Mouse (Mus musculus): ENCODE measurements around the gene S100a8. TPM values are rescaled to one million over a fixed set of nuclear protein-coding genes. Genes with fewer than 3 reads are reported as not detected.

Gene S100a8
- polyA plus RNA-seq, 1 experiment from 2014 or later: 1.7 TPM

DNA sequence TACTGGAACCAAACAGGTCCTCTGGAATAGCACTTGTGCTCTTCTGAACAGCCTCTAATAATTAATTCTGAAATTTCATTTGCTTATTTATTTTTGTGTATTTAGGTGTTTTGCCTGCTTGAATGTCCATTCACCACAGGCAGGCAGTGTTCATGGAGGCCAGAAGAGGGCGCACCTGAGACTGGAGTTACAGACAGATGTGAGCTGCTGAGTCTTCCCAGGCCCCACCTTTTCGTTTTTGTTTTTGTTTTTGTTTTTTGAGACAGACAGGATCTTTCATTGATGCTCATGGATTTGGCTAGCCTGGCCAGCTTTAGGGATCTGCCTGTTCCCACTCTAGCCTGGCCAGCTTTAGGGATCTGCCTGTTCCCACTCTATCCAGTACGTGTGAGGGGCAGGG lies 24.6 kb upstream of the S100a8 start:
- WGBS: 52% methylated on average over 3 of the region's 3 CpGs
- Histone ChIP-seq H3K4me3 (no peak overlapping the region), H3K4me2 (no peak overlapping the region), H3K36me3 (replicated peaks) (no peaks in the 10 kb centered on the region), H3K27ac (no peak overlapping the region), H3K27me3 (replicated peaks) (no peaks in the 10 kb centered on the region), H3K4me1 (no peaks in the 10 kb centered on the region), H3K9ac (no peak overlapping the region), H3K9me3 (no peaks in the 10 kb centered on the region)
- ATAC-seq (replicated peaks): no peak

- H3K9ac ChIP-seq: no peak overlapping the region
- H3K27me3 ChIP-seq (replicated peaks): no peaks in the 10 kb centered on the region
- no peaks in the 10 kb centered on the region for H3K9me3 ChIP-seq
- no peak overlapping the region for H3K27ac ChIP-seq
- no peak overlapping the region for H3K4me3 ChIP-seq
- 81% methylated on average over 1 of the region's 1 CpGs for WGBS
- no peak overlapping the region for H3K4me2 ChIP-seq
- no peaks in the 10 kb centered on the region for H3K4me1 ChIP-seq
- ATAC-seq (replicated peaks): no peak
- H3K36me3 ChIP-seq (replicated peaks): no peaks in the 10 kb centered on the region
These were observed 21.5 kb upstream of the S100a8 start for GRCm38 (mm10) chr3:90647291-90647690.

- no peak for ATAC-seq (replicated peaks)
- H3K4me2 ChIP-seq: no peak overlapping the region
- H3K9me3 ChIP-seq: no peaks in the 10 kb centered on the region
- no peak overlapping the region for H3K9ac ChIP-seq
- no peak overlapping the region for H3K27ac ChIP-seq
- no peaks in the 10 kb centered on the region for H3K36me3 ChIP-seq (replicated peaks)
- no peaks in the 10 kb centered on the region for H3K27me3 ChIP-seq (replicated peaks)
- no peak overlapping the region for H3K4me3 ChIP-seq
- H3K4me1 ChIP-seq: no peaks in the 10 kb centered on the region
These were observed 19.8 kb upstream of the S100a8 start for GRCm38 (mm10) chr3:90648981-90649380.

DNA sequence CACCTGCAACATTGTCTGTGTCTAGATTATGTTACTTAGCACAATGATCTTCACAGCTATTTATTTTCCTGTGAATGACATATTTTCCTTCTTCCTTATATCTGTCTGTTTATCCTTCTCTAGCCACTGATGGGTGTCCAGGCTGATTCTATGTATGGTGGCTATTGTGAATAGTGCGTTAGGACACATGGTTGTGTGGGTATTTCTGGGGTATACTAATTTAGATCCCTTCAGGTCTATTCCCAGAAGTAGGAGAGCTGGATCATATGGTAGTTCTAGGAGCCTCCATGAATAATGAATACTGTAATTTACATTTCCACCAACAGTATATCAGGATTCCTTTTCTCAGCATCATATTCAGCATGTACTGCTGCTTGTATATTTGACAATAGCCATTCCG lies 18.9 kb upstream of the S100a8 start:
- no peak for ATAC-seq (replicated peaks)

GRCm38 (mm10) chr3:90652878-90653508 lies 15.8 kb upstream of the S100a8 start:
- 38% methylated on average over 5 of the region's 5 CpGs for WGBS
- no peaks in the 10 kb centered on the region for H3K27me3 ChIP-seq (replicated peaks)
- no peak overlapping the region for H3K27ac ChIP-seq
- H3K9ac ChIP-seq: no peak overlapping the region
- no peaks in the 10 kb centered on the region for H3K9me3 ChIP-seq
- no peaks in the 10 kb centered on the region for H3K36me3 ChIP-seq (replicated peaks)
- H3K4me2 ChIP-seq: no peak overlapping the region
- ATAC-seq (replicated peaks): peak; percentile 92
- no peaks in the 10 kb centered on the region for H3K4me1 ChIP-seq
- no peak overlapping the region for H3K4me3 ChIP-seq

More for the DNA sequence above, 18.9 kb upstream of the S100a8 start:
- Histone ChIP-seq H3K4me1 (no peaks in the 10 kb centered on the region), H3K9me3 (no peaks in the 10 kb centered on the region), H3K4me2 (no peak overlapping the region), H3K9ac (no peak overlapping the region), H3K4me3 (no peak overlapping the region), H3K27ac (no peak overlapping the region), H3K27me3 (replicated peaks) (no peaks in the 10 kb centered on the region), H3K36me3 (replicated peaks) (no peaks in the 10 kb centered on the region)
- WGBS: 94% methylated on average over 2 of the region's 2 CpGs

- Histone ChIP-seq H3K4me3 (no peak within 1 kb of the TSS), H3K4me1 (no peaks in the 10 kb centered on the region), H3K27ac (no peak within 1 kb of the TSS), H3K4me2 (no peak within 1 kb of the TSS), H3K9me3 (no peaks in the 10 kb centered on the region), H3K9ac (no peak within 1 kb of the TSS), H3K27me3 (replicated peaks) (no peaks in the 10 kb centered on the region), H3K36me3 (replicated peaks) (no peaks in the 10 kb centered on the region)
- no peak for ATAC-seq (replicated peaks)
These were observed 15.1 kb upstream of the S100a8 start, which contains the start of gene S100a7a for GRCm38 (mm10) chr3:90653717-90654116. Gene S100a7a, plus strand, starts transcription at chr3:90654017.

DNA sequence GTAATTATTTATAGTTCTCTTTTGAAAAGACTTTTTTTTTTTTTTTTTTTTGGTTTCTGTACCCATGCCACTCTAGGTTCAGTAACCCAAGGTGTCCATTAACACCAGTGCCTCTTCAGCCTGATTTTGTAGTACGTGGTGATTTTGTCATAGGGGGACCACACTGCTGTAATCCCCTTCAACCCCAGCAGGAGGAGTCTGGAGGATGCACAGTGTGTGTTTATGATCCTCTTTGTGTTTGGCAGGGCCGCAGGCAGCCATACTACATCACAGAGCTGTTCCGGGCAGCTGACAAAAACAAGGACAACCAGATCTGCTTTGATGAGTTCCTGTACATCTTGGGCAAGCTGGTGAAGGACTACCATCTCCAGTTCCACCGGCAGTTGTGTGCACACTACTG lies 11.4 kb upstream of the S100a8 start:
- Histone ChIP-seq H3K4me1 (no peaks in the 10 kb centered on the region), H3K27ac (no peak overlapping the region), H3K27me3 (replicated peaks) (no peaks in the 10 kb centered on the region), H3K36me3 (replicated peaks) (no peaks in the 10 kb centered on the region), H3K4me2 (no peak overlapping the region), H3K9me3 (no peaks in the 10 kb centered on the region), H3K4me3 (no peak overlapping the region), H3K9ac (no peak overlapping the region)
- WGBS: 83% methylated on average over 4 of the region's 4 CpGs
- no peak for ATAC-seq (replicated peaks)

- no peak overlapping the region for H3K9ac ChIP-seq
- no peak overlapping the region for H3K4me2 ChIP-seq
- no peak overlapping the region for H3K27ac ChIP-seq
- no peak overlapping the region for H3K4me3 ChIP-seq
- ATAC-seq (replicated peaks): no peak
- H3K9me3 ChIP-seq: no peaks in the 10 kb centered on the region
- H3K4me1 ChIP-seq: no peaks in the 10 kb centered on the region
- no peaks in the 10 kb centered on the region for H3K27me3 ChIP-seq (replicated peaks)
- no peaks in the 10 kb centered on the region for H3K36me3 ChIP-seq (replicated peaks)
These were observed 9.3 kb upstream of the S100a8 start for GRCm38 (mm10) chr3:90659364-90660044.

- H3K4me1 ChIP-seq: no peaks in the 10 kb centered on the region
- no peak for ATAC-seq (replicated peaks)
- WGBS: 90% methylated on average over 2 of the region's 2 CpGs
- no peaks in the 10 kb centered on the region for H3K27me3 ChIP-seq (replicated peaks)
- no peaks in the 10 kb centered on the region for H3K36me3 ChIP-seq (replicated peaks)
- H3K9ac ChIP-seq: no peak overlapping the region
- H3K9me3 ChIP-seq: no peaks in the 10 kb centered on the region
- no peak overlapping the region for H3K4me2 ChIP-seq
- no peak overlapping the region for H3K27ac ChIP-seq
- H3K4me3 ChIP-seq: no peak overlapping the region
These were observed 4.6 kb upstream of the S100a8 start for GRCm38 (mm10) chr3:90664219-90664618.

- Histone ChIP-seq H3K27me3 (replicated peaks) (no peaks in the 10 kb centered on the region), H3K4me2 (no peak overlapping the region)
- ATAC-seq (replicated peaks): no peak
These were observed 9.9 kb downstream of the S100a8 start for GRCm38 (mm10) chr3:90678656-90679055.

GRCm38 (mm10) chr3:90683929-90684328 lies 15.2 kb downstream of the S100a8 start:
- Histone ChIP-seq H3K9me3 (no peaks in the 10 kb centered on the region), H3K27me3 (replicated peaks) (no peaks in the 10 kb centered on the region), H3K9ac (no peak overlapping the region), H3K4me1 (no peaks in the 10 kb centered on the region), H3K4me2 (no peak overlapping the region), H3K4me3 (no peak overlapping the region), H3K36me3 (replicated peaks) (no peaks in the 10 kb centered on the region), H3K27ac (no peak overlapping the region)
- no peak for ATAC-seq (replicated peaks)
- WGBS: 85% methylated on average over 3 of the region's 3 CpGs

More at GRCm38 (mm10) chr3:90678656-90679055, 9.9 kb downstream of the S100a8 start:
- H3K9ac ChIP-seq: no peak overlapping the region
- no peaks in the 10 kb centered on the region for H3K4me1 ChIP-seq
- no peak overlapping the region for H3K4me3 ChIP-seq
- H3K36me3 ChIP-seq (replicated peaks): no peaks in the 10 kb centered on the region
- H3K9me3 ChIP-seq: no peaks in the 10 kb centered on the region
- H3K27ac ChIP-seq: no peak overlapping the region
- 67% methylated on average over 3 of the region's 3 CpGs for WGBS

DNA sequence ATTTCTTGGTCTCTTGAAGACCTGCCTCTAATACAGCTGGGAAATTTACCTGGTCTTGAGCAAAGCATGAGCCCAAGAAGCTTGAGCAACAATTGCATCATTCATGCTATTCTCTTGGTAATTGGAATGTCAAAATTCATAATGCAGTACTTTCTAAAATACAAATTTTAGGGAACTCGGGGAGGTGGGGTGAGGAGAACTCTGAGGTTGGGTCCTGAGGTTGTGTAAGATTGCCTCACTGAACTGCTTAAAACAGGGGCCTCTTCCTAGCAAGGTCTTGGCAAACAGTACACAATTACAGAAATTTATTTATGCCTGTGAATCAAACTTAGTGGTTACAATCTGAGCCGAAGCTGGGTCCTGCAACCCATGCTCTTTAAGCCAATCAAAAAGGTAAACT lies 18.1 kb downstream of the S100a8 start:
- Histone ChIP-seq H3K4me1 (no peaks in the 10 kb centered on the region), H3K4me3 (no peak overlapping the region), H3K36me3 (replicated peaks) (no peaks in the 10 kb centered on the region), H3K9ac (no peak overlapping the region), H3K9me3 (no peaks in the 10 kb centered on the region), H3K4me2 (no peak overlapping the region), H3K27ac (no peak overlapping the region), H3K27me3 (replicated peaks) (no peaks in the 10 kb centered on the region)
- WGBS: 78% methylated on average over 2 of the region's 2 CpGs
- ATAC-seq (replicated peaks): no peak

DNA sequence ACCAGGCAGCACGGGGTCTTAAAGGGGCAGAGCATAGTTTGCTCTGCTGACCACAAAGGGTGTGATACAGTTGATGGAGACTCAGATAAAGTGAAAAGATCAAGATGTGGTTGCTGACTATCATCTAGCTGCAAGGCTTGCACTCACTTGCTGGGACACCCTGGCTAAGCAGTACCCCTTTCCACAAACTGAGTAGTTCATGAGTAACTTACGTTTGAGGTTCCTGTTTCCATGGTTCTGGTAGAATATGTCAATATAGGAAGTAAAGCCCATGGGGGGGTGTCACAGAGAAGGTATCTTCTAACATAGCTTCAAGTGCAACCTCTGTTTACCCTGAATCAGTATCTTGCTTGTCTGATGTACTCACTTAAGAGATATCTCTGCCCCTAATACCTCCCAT lies 24.7 kb downstream of the S100a8 start:
- WGBS: 80% methylated on average over 2 of the region's 2 CpGs
- Histone ChIP-seq H3K9me3 (no peaks in the 10 kb centered on the region), H3K36me3 (replicated peaks) (no peaks in the 10 kb centered on the region), H3K4me2 (no peak overlapping the region), H3K4me3 (no peak overlapping the region), H3K4me1 (no peaks in the 10 kb centered on the region), H3K27me3 (replicated peaks) (no peaks in the 10 kb centered on the region), H3K27ac (no peak overlapping the region), H3K9ac (no peak overlapping the region)
- ATAC-seq (replicated peaks): no peak
